Mouse (Mus musculus): ENCODE results near the gene Arhgap10.

Arhgap10 gene

DNA sequence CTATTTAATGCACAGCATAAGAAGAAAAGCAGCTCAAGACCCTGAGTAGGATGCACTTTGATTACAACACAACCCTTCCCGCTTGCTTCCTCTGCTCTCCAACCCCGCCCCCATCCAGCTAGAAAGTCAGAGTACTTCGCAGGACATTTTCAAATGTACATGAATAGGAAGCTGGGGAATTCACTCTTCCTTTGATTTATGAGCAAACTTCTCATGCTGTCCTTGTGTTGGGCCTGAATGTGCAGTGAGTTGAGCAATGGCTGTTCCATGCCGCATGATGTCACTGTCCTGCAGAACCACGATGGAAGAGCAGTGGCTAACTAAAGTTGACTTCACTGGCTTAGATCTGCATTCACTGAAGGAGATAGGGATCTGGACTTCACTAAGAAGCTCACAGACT lies 242.2 kb downstream of the Arhgap10 start:
- DNase-seq = no peak

DNA sequence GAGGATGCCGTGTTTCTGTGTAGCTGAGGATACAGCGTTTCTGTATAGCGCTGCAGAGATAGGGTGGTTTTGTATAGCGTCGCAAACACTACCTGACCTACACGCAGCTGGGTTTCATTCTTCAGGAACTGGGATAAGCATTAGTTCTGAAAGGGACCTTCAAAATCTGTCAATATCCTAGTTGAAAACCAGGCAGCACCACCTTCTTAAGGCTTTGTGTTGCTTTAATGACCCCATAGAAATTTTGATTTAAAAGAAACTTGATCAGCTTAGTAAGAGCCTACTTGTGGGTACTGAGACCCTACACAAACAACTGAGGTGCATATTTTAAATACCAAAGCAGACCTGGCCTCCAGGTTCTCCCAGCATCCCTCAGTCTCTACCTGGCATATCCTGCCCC lies 245.6 kb downstream of the Arhgap10 start:
- DNase-seq = no peak

DNA sequence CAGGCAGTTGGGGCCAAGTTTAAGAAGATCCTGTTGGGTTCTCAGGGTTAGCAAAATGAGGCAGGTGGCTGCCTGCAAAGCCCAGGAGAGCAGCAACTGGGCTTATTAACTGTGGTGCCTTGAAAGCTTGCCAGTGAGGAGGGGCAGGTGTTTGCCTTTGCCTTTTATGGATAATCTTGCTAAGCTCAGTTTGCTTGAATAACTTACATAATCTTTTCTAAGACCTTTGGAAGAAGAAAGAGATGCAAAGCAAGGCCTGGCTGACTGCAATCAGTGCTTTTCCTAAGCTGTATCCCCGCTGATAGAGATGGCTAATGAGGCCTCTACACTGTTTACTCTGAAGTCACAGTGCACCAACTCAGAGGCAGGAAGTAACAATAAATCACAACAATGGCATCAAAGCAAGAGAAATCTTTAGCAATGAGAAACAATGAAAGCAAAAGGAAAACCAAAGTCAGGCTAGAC lies 249.8 kb downstream of the Arhgap10 start:
- peak; percentile 59 for DNase-seq

DNA sequence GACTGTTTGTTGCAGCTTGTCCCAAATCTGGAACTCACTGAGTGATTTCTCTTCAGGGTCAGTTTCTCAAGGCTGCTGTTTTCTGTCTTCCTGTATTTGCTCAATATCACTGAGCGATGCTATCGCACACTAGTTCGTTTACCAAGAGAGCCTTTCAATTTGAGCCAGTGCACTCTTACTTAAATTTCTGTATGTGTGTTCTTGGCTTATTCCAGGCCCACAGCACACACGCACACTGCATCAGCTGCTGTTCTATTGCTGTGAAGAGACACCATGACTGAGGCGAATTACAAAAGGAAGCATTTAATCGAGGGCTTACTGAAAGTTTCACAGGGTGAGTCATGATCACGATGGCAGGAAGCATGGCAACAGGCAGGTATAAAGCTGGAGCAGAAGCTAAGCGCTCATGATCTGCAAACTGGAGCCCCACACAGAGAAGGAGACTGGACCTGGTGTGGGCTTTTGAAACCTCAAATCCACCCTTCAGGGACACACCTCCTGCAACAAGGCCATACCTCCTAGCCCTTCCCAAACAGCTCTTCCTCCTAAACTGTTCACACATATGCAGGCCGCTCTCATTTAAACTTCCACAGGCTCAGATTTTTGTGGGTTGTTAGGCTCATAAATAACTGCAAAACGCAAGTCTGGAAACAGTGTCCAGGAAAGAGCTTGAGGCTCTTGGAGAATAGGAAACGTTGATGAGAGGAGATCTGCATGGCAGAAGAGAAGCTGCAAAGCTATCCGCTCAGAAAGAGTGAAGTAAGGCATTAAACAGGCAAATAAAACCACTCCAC lies 255.3 kb downstream of the Arhgap10 start:
- no peak for DNase-seq

DNA sequence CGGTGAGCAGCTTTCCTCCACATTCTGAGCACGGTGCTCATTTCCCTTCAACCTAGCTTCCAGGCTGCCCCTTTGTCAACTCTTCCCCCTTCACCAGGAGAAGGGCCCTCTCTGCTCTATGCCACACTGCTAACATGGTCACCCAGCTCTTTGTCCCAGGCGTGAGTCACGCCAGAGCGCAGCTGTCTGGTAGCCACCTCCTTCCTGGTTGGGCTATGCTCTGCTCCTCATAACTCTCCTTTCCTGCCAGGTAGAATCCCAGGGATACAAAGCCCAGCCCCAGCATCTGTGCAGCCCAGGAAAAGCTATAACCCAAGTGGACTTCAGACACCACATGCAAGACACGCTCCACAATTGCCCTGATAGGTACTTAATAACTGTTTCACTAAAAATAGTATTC lies 256.5 kb downstream of the Arhgap10 start:
- no peak for DNase-seq

DNA sequence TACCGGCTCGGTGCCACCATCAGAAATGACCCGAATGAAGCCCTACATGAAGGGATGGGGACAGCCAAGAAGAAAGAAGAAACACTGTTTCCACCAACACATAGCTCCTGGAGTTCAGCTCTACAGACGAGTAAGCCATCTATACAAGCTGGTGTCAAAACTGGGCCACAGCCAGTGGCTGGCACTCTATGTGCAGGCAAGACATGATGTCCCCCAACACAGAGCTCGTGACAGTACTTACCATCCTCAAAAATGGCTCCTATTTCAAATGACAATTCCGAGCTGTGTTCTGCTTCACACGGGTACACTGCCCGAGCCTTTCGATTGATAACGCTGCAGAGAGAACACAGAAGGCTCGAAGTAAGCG lies 260.7 kb downstream of the Arhgap10 start:
- no peak for DNase-seq

DNA sequence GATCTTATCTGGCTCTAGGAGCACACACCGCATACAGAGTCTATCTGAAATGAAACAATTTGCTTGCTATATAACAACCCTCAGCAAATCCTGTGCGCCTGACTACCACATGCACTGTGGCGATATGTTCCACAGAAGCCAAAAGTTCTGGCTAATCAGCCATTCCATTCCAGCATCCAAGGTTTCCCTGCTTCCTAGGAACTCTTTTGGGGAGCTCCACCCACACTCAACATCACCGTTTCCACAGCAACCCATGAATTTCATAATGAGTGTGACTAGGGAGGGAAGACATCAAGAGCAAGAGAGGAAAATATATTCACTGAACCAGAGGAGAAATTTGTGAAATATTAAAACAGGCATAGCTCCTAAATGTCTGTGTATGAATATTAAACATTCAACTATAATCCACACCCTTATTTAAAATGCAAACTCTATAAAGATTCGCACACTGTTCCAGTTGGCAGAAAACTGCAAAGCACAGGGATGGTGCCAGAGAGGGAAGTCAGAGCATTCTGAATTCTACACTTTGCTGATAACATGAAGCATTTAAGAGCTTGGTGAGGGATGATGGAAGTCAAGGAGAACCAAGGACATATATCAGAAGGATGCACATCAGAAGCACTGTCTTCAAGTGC lies 261.2 kb downstream of the Arhgap10 start:
- DNase-seq = no peak

DNA sequence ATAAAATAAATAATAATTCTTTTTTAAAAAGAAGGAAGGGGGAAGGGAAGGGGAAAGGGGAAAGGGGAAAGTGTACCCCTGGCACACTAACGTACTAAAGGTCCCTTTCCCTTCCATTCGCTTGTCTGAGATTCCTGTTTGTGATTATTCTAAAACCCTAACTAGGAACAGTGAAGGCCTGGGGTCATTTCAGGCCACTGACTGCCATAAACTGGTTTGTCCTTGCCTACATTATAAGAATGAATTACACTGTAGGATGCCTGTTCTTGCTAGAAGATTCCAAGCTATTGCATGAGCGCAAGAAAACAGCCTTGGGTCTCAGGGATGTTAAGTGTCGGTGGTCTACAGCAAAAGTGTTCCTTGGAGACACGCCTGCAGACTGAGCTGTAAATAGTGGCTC lies 263.3 kb downstream of the Arhgap10 start:
- DNase-seq = no peak

DNA sequence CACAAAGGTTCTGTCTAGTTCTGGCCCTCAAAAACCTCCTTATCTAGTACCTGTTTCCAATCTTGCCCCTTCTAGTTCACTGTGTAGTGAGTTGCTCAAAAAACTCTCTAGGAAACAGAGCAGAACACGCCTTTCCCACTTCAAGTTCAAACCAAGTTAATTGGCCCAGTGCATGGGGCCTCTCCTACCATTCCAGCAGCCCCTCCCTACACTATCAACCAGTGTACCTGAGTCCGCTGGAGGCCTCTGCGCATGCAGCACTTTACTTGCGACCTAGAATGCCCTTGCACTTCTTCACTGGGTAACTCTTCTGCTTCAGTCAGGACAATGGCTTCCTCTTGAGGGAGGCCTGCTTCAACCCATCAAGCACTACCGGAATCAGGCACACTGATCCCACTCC lies 266.6 kb downstream of the Arhgap10 start:
- no peak for DNase-seq

DNA sequence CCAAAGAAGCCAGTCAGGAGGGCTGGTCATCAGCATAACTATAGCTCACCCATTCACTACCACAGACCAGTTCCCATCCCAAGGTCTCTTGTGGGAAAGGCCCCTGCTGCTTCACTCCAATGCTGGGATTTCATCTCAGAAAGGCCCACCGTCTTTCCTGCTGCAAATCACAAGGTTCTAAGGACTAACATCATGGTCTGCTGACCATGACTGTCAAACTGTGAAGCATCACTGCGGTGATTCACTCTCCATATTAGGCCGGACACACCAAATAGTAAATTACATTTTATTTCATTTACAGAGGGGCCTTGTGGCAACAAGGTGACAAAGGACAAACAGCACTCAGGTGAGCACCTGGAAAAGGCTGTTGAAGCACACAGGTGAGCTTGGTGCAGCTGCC lies 267.7 kb downstream of the Arhgap10 start:
- DNase-seq = no peak

DNA sequence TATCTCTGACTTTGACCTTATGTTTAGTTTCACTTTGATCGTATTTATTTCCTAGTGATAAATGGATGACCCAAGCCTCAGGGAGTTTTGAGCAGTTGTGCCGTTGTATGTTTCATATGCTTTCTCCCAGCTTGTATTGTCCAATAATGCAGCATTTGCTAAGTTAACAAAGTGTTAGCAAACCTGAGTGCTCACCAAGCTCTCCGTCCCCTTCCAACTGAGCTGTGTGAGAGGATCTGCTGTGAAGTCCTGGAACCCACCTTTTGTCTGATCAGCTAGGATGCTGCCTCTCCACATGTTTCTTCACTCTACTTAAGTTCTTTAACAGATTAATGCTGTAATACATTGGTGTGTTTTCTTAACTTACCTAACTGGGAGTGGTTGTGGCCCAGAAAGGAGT lies 276.4 kb downstream of the Arhgap10 start:
- no peak for DNase-seq

DNA sequence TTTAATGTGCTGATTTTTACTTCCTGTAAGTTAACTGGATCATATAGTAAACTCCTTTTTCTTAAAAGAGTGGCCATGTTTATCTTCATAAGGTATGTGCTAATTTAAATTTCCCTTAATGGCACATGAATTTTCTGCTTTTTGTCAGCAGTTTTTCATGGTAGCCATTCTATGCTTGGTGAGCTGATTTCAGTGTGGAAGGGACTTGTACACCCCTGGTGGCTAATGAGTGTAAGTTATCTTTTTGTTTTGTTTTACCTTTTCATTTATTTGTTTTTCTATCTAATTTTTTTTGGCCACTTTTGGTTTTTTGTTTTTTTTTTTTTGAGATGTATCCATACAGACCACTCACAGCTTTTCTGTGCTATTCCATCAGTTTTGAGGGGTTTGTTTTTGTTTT lies 278.3 kb downstream of the Arhgap10 start:
- DNase-seq = no peak

DNA sequence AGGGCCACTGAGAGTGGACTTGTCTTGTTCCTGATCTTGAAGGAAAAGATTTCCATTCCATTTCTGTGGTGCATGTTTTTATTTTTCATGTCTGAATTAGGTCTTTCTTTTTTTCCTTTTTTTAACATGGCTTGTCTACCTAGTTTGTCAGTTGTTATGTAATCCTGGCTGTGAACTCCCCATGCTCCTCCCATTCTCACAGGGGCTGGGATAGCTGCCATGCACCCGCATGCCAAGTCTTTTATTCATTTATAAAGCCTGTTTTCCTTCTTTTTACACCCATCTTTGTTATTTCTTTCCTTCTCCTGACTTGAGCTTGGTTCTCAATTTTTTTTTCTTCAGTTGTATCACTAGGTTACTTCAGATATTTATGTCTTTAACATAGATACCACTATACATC lies 281.1 kb downstream of the Arhgap10 start:
- DNase-seq = peak; percentile 66

DNA sequence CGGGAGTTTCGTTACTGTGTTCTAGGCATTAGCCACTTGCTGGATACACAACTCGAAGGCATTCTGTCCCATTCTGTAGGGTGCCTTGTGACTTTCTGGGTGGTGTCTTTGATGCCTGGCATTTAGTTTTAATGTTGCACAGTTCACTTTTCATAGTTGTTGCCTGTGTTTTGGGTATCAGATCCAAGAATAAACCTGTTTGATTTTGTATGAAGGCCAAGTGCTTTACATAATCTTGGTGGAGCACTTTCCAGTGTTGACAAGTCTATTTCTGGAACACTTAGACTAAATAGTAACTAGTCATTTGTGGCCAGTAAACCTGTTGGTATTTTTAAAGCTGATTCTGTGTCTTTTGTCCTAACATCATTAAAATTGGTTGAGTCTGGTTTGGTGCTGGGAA lies 285.3 kb downstream of the Arhgap10 start:
- peak; percentile 47 for DNase-seq

DNA sequence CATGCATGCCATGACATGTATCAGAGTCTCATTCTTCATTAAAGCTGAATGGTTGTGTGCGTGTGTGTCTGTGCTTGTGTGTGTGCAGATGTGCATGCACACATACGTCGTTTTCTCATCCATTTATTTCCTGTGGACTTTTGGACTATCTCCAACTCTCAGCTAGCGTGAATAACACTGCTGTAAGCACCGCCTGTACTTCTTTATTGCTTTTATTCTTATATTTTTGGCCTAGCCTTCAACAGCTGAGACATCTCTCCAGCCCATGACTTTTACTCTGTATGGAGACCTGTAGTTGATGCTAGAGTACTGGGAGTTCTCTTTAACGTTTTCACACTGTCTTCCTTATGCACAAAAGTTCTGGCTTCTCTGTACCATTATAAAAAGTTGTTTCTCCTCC lies 285.9 kb downstream of the Arhgap10 start:
- no peak for DNase-seq

DNA sequence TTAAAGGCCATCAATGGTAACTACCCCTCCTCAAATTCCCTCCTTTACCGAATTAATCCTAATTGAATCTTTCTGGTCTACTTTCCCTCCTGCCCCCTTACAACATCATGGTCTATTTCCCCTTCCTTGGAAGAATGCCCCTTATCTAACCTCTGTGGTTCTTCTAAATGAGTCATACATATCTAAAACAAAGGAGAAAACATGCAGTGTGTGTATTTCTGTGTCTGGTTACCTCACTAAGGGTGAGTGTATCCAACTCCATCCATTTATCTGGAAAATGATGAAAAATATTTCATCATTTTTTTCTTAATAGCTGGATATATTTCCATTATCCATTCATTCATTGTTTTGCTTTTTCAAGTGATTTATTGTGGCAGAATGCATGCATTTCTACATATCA lies 286.5 kb downstream of the Arhgap10 start:
- DNase-seq = no peak

DNA sequence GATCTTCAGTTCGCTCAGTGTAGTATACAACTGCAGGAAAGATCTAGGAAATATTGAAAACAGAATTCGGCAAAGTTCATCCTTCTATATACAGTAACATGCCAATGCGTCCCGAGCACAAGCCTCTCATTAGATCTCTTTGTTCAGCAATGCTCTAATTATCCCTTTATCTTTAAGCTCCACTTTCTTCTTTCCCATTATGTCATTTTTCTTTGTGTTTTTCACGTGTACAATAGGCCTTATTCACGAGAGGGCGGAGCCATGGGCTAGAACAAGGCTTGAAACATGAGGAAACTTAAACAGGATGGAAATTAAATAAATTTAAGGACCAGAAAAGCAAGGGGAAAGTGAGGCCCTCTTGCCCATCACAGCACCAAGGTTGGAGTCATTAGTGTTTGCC lies 289.1 kb downstream of the Arhgap10 start:
- DNase-seq = no peak

DNA sequence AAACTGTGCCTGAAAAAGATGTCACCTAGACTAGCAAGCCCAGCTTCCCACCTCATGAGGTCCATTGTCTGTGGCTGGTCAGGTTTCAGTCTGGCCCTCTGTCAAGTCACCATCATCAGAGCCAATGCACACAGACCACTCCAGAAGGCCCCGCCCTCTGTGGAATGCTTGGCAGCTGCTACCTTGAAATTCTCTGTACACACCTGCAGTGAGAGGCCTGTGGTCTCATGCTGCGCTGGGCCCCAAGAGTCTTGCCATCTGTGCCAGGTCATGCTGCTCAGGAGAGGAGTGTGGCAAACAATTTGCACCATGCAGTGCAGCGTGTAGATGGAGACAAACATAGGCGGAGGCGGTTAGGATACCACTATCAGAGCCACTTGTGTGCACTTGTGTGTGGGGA lies 290.0 kb downstream of the Arhgap10 start:
- peak; percentile 90 for DNase-seq

DNA sequence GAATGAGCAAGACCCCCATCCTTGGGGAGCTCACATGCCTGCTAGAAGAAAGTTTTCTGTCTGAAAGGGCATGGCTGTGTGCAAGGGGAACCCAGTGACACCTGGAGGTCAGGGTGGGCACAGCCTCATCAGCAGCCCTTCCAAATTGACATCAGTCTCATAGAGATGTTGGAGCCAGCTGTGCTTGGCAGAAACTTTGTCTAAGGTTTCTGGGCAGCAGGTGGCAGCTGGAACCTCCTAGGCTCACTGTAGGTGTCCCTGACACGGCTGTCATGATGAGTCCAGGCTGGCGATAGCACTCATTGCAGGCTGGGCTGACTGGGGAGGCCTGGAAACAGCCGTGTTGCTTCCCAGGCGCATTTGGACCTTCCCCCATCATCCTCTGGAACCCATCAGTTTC lies 294.6 kb downstream of the Arhgap10 start:
- DNase-seq = no peak

DNA sequence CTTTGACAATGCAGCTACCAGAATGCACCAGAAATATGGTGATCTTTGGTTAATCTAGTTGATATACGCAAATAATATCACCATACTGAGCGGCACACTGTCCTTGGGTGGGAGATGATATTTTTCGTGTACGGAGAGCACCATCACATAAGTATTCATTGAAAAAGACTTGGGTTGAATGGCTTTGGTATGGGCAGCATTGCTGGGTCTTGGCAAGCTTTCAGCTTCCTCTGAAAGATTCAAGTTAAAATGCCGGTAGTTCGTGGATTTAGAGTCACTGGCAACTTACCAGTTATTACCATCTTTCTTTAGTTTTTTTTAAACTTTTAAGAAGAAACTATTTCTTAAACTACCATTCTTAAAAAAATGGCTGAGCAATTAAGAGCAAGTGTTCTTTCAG lies 302.6 kb downstream of the Arhgap10 start:
- DNase-seq = no peak

DNA sequence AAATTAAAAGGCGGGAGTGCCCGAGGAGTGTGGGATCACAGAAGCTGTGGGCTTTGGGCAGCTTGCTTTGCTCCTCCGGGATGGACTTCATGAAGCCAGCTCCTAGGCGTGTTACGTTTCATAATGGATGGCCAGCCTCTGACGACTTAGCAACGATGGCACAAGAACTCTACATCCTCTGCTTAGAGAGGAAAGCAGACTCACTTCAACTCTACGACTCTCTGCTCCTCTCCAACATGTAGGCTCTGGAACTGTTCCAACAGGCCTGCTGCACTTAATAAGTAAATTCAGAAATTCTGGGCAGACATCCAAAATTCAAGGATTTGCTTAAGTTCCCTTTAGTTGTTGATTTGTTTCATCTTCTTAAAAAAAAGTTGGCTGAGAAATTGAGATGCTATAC lies 303.1 kb downstream of the Arhgap10 start:
- DNase-seq = peak; percentile 82

DNA sequence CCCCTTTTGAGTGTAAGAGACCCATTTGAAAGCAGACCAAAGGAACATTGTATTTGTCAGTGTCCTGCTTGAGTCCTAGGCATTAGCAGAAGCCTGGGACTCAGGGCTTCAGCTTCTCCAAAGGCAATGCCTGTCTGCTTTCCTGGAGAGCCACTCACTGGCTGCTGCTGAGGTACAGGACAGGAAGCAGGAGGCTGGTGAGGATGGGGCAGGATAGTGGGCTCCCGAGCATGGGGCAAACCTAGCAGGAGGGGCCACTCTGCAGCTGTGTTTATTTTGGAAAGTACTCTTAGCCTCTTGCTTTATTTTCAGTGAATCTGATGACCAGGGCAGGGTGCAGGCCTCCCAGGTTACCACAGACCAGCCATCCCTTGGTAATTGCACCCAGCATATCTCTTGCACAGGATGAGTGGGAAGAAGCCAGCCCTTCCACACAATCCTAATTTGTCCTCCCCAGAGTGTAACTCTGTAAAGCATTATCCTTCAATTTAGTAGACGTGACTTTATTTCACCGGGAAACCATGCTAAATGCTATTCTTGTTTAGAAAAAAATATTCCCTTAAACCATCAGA lies 303.8 kb downstream of the Arhgap10 start:
- DNase-seq = no peak

DNA sequence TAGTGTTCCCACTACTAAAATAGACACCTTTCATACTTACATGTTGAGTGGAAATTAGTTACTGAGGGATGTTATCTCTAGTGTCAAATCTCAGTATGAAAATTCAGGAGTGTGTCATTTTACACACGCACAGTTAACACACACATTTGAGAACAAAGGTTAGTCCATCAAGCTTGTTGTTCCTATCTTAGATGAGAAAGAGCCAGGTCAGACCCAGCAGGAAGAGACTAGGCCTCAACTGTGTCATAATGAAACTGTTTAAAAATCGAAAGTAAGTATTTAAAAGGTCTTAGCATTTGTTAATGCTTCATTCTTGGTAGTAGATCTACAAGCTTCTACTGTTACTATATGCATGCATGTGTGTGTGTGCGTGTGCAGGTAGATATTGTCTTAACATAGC lies 308.5 kb downstream of the Arhgap10 start:
- DNase-seq = no peak

All from lung, postnatal 36 days (tissue).